Mouse (Mus musculus) MEL (cell line): Measurements from ENCODE around the gene Arhgap4. TPM values are rescaled to one million over a fixed set of nuclear protein-coding genes. Genes with fewer than 3 reads are reported as not detected.
A peak's percentile ranks its signal among the peaks of the same experiment; 100 is the strongest.

ENCODE experiments used
- DNase-seq: peaks from one replicate; pipeline ENCODE4 v3.0.0; 2011; ENCODE audit warnings: low read depth, low spot score
- H3K27ac ChIP-seq: 2 replicates; pipeline ENCODE4 v1.5.1; 2012; ENCODE audit warnings: low read depth, mild to moderate bottlenecking, control low read depth, low read length, moderate library complexity; ENCODE audit not compliant: control insufficient read depth
- H3K27me3 ChIP-seq, 2 experiments: fragments of 150-350 bp in 1 of 2; sonication (generic) in 1 of 2; 2 replicates each; pipeline ENCODE4 v1.6.1; 2012; ENCODE audit warnings: low read length in 2 of 2, mild to moderate bottlenecking in 2 of 2, improper control_type of control experiment in 1 of 2, moderate library complexity in 1 of 2; ENCODE audit not compliant: insufficient read depth in 2 of 2, control insufficient read depth in 1 of 2
- H3K36me3 ChIP-seq, 2 experiments: 2 replicates each; pipeline ENCODE4 v1.6.1; 2012 to 2014; ENCODE audit warnings: low read length in 2 of 2, improper control_type of control experiment in 1 of 2, inconsistent platforms in 1 of 2, mild to moderate bottlenecking in 1 of 2; ENCODE audit not compliant: insufficient read depth in 2 of 2, control insufficient read depth in 1 of 2
- H3K4me1 ChIP-seq, 2 experiments: fragments of 150-350 bp in 1 of 2; sonication (generic) in 1 of 2; 2 replicates each; pipeline ENCODE4 v1.6.1; 2012; ENCODE audit warnings: low read length in 2 of 2, improper control_type of control experiment in 1 of 2, mild to moderate bottlenecking in 1 of 2; ENCODE audit not compliant: insufficient read depth in 2 of 2, control insufficient read depth in 1 of 2
- H3K4me3 ChIP-seq, 2 experiments: fragments of 150-350 bp in 1 of 2; sonication (generic) in 1 of 2; 2 replicates each; pipeline ENCODE4 v1.5.1; 2012; ENCODE audit warnings: low read depth in 2 of 2, low read length in 2 of 2, mild to moderate bottlenecking in 2 of 2, moderate library complexity in 2 of 2, control low read depth in 1 of 2, improper control_type of control experiment in 1 of 2; ENCODE audit not compliant: control insufficient read depth in 1 of 2, insufficient read depth in 1 of 2
- H3K79me2 ChIP-seq: 2 replicates; pipeline ENCODE4 v1.6.1; 2012; ENCODE audit warnings: mild to moderate bottlenecking, low read length, moderate library complexity; ENCODE audit not compliant: control insufficient read depth, poor library complexity, insufficient read depth
- H3K9ac ChIP-seq: 2 replicates; pipeline ENCODE4 v1.6.1; 2012; ENCODE audit warnings: low read depth, mild to moderate bottlenecking, control low read depth, low read length, moderate library complexity; ENCODE audit not compliant: control insufficient read depth, poor library complexity, severe bottlenecking
- H3K9me3 ChIP-seq: fragments of 150-350 bp; sonication (generic); replicated peaks from 2 replicates; pipeline ENCODE4 v1.6.1; 2012; ENCODE audit warnings: mild to moderate bottlenecking, low read length, improper control_type of control experiment, moderate library complexity; ENCODE audit not compliant: insufficient read depth
- BHLHE40 ChIP-seq: IDR thresholded peaks from 2 replicates; pipeline ENCODE4 v1.6.1; 2012; ENCODE audit warnings: low read depth, mild to moderate bottlenecking, inconsistent platforms, low read length, improper control_type of control experiment, borderline replicate concordance
- CTCF ChIP-seq, 3 experiments: IDR thresholded peaks in 2 of 3; conservative IDR thresholded peaks in 1 of 3; 2 replicates each; pipeline ENCODE4 v1.5.1; 2011 to 2012; ENCODE audit warnings: low read length in 3 of 3, low read depth in 2 of 3, mild to moderate bottlenecking in 2 of 3, improper control_type of control experiment in 1 of 3, inconsistent platforms in 1 of 3, mixed read lengths in 1 of 3, moderate library complexity in 1 of 3; ENCODE audit not compliant: control insufficient read depth in 1 of 3, insufficient read depth in 1 of 3, poor library complexity in 1 of 3, severe bottlenecking in 1 of 3
- ELF1 ChIP-seq: IDR thresholded peaks from 2 replicates; pipeline ENCODE4 v1.6.1; 2014; ENCODE audit warnings: low read depth, mild to moderate bottlenecking, inconsistent platforms, low read length, improper control_type of control experiment, moderate library complexity
- EP300 ChIP-seq, 2 experiments: IDR thresholded peaks; 2 replicates each; pipeline ENCODE4 v1.6.1; 2011; ENCODE audit warnings: improper control_type of control experiment in 2 of 2, low read length in 2 of 2, low read depth in 1 of 2, mild to moderate bottlenecking in 1 of 2
- GATA1 ChIP-seq: IDR thresholded peaks from 2 replicates; pipeline ENCODE4 v1.6.1; 2011; ENCODE audit warnings: low read depth, low read length, improper control_type of control experiment
- HCFC1 ChIP-seq: IDR thresholded peaks from 2 replicates; pipeline ENCODE4 v1.6.1; 2012; ENCODE audit warnings: low read depth, mild to moderate bottlenecking, inconsistent platforms, low read length, improper control_type of control experiment, moderate library complexity
- JUND ChIP-seq: IDR thresholded peaks from 2 replicates; pipeline ENCODE4 v1.6.1; 2011; ENCODE audit warnings: low read depth, mild to moderate bottlenecking, improper control_type of control experiment, low read length
- MAX ChIP-seq: IDR thresholded peaks from 2 replicates; pipeline ENCODE4 v1.6.1; 2011; ENCODE audit warnings: low read length, improper control_type of control experiment
- MAZ ChIP-seq: IDR thresholded peaks from 2 replicates; pipeline ENCODE4 v1.6.1; 2012; ENCODE audit warnings: low read depth, mild to moderate bottlenecking, inconsistent platforms, low read length, improper control_type of control experiment
- MEF2A ChIP-seq: IDR thresholded peaks from 2 replicates; pipeline ENCODE4 v1.6.1; 2014; ENCODE audit warnings: low read depth, mild to moderate bottlenecking, inconsistent platforms, low read length, improper control_type of control experiment; ENCODE audit not compliant: poor library complexity, insufficient replicate concordance, severe bottlenecking; ENCODE audit errors: extremely low read depth
- MXI1 ChIP-seq: IDR thresholded peaks from 2 replicates; pipeline ENCODE4 v1.6.1; 2011; ENCODE audit warnings: mild to moderate bottlenecking, low read depth, low read length, improper control_type of control experiment
- MYB ChIP-seq: IDR thresholded peaks from 2 replicates; pipeline ENCODE4 v1.6.1; 2011; ENCODE audit warnings: mild to moderate bottlenecking, low read depth, low read length, improper control_type of control experiment
- MYC ChIP-seq: IDR thresholded peaks from 2 replicates; pipeline ENCODE4 v1.6.1; 2011; ENCODE audit warnings: low read depth, mild to moderate bottlenecking, low read length, improper control_type of control experiment, moderate library complexity
- NELFE ChIP-seq: IDR thresholded peaks from 2 replicates; pipeline ENCODE4 v1.6.1; 2011; ENCODE audit warnings: low read depth, low read length, improper control_type of control experiment
- NRF1 ChIP-seq: IDR thresholded peaks from 2 replicates; pipeline ENCODE4 v1.6.1; 2014; ENCODE audit warnings: low read depth, mild to moderate bottlenecking, inconsistent platforms, low read length, improper control_type of control experiment, moderate library complexity; ENCODE audit not compliant: poor library complexity, insufficient read depth, severe bottlenecking
- POLR2A ChIP-seq, 2 experiments: IDR thresholded peaks; 2 replicates each; pipeline ENCODE4 v1.6.1; 2011 to 2012; ENCODE audit warnings: low read length in 2 of 2, mild to moderate bottlenecking in 2 of 2, control low read depth in 1 of 2, improper control_type of control experiment in 1 of 2, low read depth in 1 of 2, moderate library complexity in 1 of 2; ENCODE audit not compliant: control insufficient read depth in 1 of 2, insufficient read depth in 1 of 2, poor library complexity in 1 of 2
- POLR2AphosphoS2 ChIP-seq: IDR thresholded peaks from 2 replicates; pipeline ENCODE4 v1.6.1; 2011; ENCODE audit warnings: low read length, improper control_type of control experiment
- POLR2AphosphoS5 ChIP-seq: IDR thresholded peaks from 2 replicates; pipeline ENCODE4 v1.6.1; 2012; ENCODE audit warnings: low read depth, borderline replicate concordance, mild to moderate bottlenecking, inconsistent platforms, low read length, moderate library complexity, mixed read lengths
- RAD21 ChIP-seq: IDR thresholded peaks from 2 replicates; pipeline ENCODE4 v1.6.1; 2011; ENCODE audit warnings: mild to moderate bottlenecking, low read depth, low read length, improper control_type of control experiment
- RCOR1 ChIP-seq: IDR thresholded peaks from 2 replicates; pipeline ENCODE4 v1.6.1; 2012; ENCODE audit warnings: low read depth, mild to moderate bottlenecking, inconsistent platforms, low read length, improper control_type of control experiment
- SIN3A ChIP-seq: IDR thresholded peaks from 2 replicates; pipeline ENCODE4 v1.6.1; 2012; ENCODE audit warnings: low read length, improper control_type of control experiment, inconsistent platforms
- TBP ChIP-seq: IDR thresholded peaks from 2 replicates; pipeline ENCODE4 v1.8.0; 2011; ENCODE audit warnings: low read depth, low read length, improper control_type of control experiment
- TCF12 ChIP-seq: IDR thresholded peaks from 2 replicates; pipeline ENCODE4 v1.6.1; 2014; ENCODE audit warnings: low read depth, mild to moderate bottlenecking, inconsistent platforms, low read length, improper control_type of control experiment, moderate library complexity
- USF2 ChIP-seq, 2 experiments: IDR thresholded peaks; 2 replicates each; pipeline ENCODE4 v1.6.1; 2011 to 2012; ENCODE audit warnings: improper control_type of control experiment in 2 of 2, low read length in 2 of 2, borderline replicate concordance in 1 of 2, inconsistent platforms in 1 of 2, low read depth in 1 of 2, mild to moderate bottlenecking in 1 of 2; ENCODE audit not compliant: insufficient read depth in 1 of 2
- ZC3H11A ChIP-seq: IDR thresholded peaks from 2 replicates; pipeline ENCODE4 v1.6.1; 2012; ENCODE audit warnings: low read depth, mild to moderate bottlenecking, inconsistent platforms, low read length, improper control_type of control experiment
- ZMIZ1 ChIP-seq: IDR thresholded peaks from 2 replicates; pipeline ENCODE4 v1.6.1; 2012; ENCODE audit warnings: low read depth, mild to moderate bottlenecking, inconsistent platforms, low read length, improper control_type of control experiment, moderate library complexity
- ZNF384 ChIP-seq: IDR thresholded peaks from 2 replicates; pipeline ENCODE4 v1.6.1; 2012; ENCODE audit warnings: low read depth, mild to moderate bottlenecking, inconsistent platforms, low read length, improper control_type of control experiment
- polyA plus RNA-seq, 2 experiments: library from polyadenylated mRNA; stranded (reverse) in 1 of 2; unstranded in 1 of 2; fragments of >175 nt in 1 of 2; fragments of >200 nt in 1 of 2; gene quantifications; 2 replicates each; pipeline versions ENCODE4 v1.2.1 to v1.2.4; 2012; ENCODE audit warnings: low replicate concordance in 2 of 2, low read depth in 1 of 2; ENCODE audit not compliant: insufficient read length in 2 of 2, insufficient read depth in 1 of 2, missing spikeins in 1 of 2
- total RNA-seq: library from RNA; depleted of rRNA; stranded (reverse); fragments of 300-350 nt; gene quantifications from 2 replicates; pipeline ENCODE4 v1.2.3, GENCODE M21; 2012; rRNA removed

Arhgap4 gene
- total RNA-seq = 9.6 and 10.3 TPM in 2 replicates
- 10 to 100 TPM in 1 of 2 experiments, not detected in 1; 24.5 TPM for polyA plus RNA-seq

GRCm38 (mm10) chrX:73921823-73922549, at the start of gene Arhgap4, which contains the start of gene Naa10:
Gene Arhgap4 (minus strand): TSS chrX:73921870.
Gene Naa10 (minus strand): TSS chrX:73921944.
- H3K36me3 ChIP-seq = peaks cover 0 to 25% of the 10 kb centered on the region in 2 experiments; a peak in 2 of 4 replicates
- peaks cover 22% of the 10 kb centered on the region for H3K79me2 ChIP-seq
- peak within 1 kb of the TSS; percentile 97 for H3K9ac ChIP-seq
- H3K4me1 ChIP-seq = peaks cover 3 to 23% of the 10 kb centered on the region in 2 experiments
- H3K4me3 ChIP-seq = peak within 1 kb of the TSS; percentile 75 to 97
- H3K27ac ChIP-seq = peak within 1 kb of the TSS; percentile 96
- H3K27me3 ChIP-seq = no peaks in the 10 kb centered on the region
- no peaks in the 10 kb centered on the region for H3K9me3 ChIP-seq
- DNase-seq = peak; percentile 95
- TF ChIP-seq MYC = peak; percentile 94
- TF ChIP-seq POLR2AphosphoS5 = no peak
- peak; percentile 78 for TF ChIP-seq NELFE
- no peak for TF ChIP-seq ZC3H11A
- no peak for TF ChIP-seq JUND
- no peak for TF ChIP-seq GATA1
- 0 out of 2 replicates have a peak, but pooled peaks have one; percentile 39 for TF ChIP-seq MAZ
- TF ChIP-seq HCFC1 = peak; percentile 80
- peak; percentile 46 to 83; a peak in 2 of 4 replicates for TF ChIP-seq POLR2A (IDR thresholded peaks at IDR 0.05; ENCODE audit: control insufficient read depth in 1 of 2, insufficient read depth in 1 of 2, low read depth in 1 of 2, low read length in 2 of 2, poor library complexity in 1 of 2)
- peak; percentile 88 for TF ChIP-seq MXI1
- peak; percentile 85 for TF ChIP-seq MAX
- peak; percentile 86; the same call in 1 of the 2 replicates for TF ChIP-seq ZMIZ1
- TF ChIP-seq POLR2AphosphoS2 = peak; percentile 89
- TF ChIP-seq TBP = peak; percentile 79
- no peak for TF ChIP-seq ELF1

GRCm38 (mm10) chrX:73970781-73971180, 49.1 kb upstream of the Arhgap4 start:
- peak; percentile 43 for DNase-seq
- no peaks in the 10 kb centered on the region for H3K27me3 ChIP-seq
- peaks cover 6 to 24% of the 10 kb centered on the region in 2 experiments for H3K4me1 ChIP-seq
- no peak overlapping the region for H3K4me3 ChIP-seq
- peaks cover 0 to 42% of the 10 kb centered on the region in 2 experiments; a peak in 2 of 4 replicates for H3K36me3 ChIP-seq
- no peaks in the 10 kb centered on the region for H3K9me3 ChIP-seq
- H3K79me2 ChIP-seq = peaks cover 9% of the 10 kb centered on the region
- H3K9ac ChIP-seq = peak overlapping the region; percentile 47
- peak overlapping the region; percentile 93 for H3K27ac ChIP-seq
- TF ChIP-seq POLR2A (IDR thresholded peaks at IDR 0.05; ENCODE audit: control insufficient read depth in 1 of 2, insufficient read depth in 1 of 2, low read depth in 1 of 2, low read length in 2 of 2, poor library complexity in 1 of 2) (no peak), TBP (no peak), ELF1 (no peak), ZNF384 (peak; percentile 35; the same call in 1 of the 2 replicates), MEF2A (no peak), TCF12 (0 out of 2 replicates have a peak, but pooled peaks have one; percentile 21), BHLHE40 (no peak), SIN3A (no peak), EP300 (IDR thresholded peaks at IDR 0.05; ENCODE audit: low read depth in 1 of 2, low read length in 2 of 2) (peak in 1 of 2 experiments; percentile 53; a peak in 1 of 4 replicates), POLR2AphosphoS2 (no peak), MAX (no peak), RCOR1 (0 out of 2 replicates have a peak, but pooled peaks have one; percentile 8), USF2 (IDR thresholded peaks at IDR 0.05; ENCODE audit: borderline replicate concordance in 1 of 2, insufficient read depth in 1 of 2, low read depth in 1 of 2, low read length in 2 of 2) (no peak), CTCF (IDR thresholded peaks at IDR 0.05 in 2 of 3, conservative IDR thresholded peaks at IDR 0.05 in 1 of 3; ENCODE audit: control insufficient read depth in 1 of 3, insufficient read depth in 1 of 3, low read depth in 2 of 3, low read length in 3 of 3, poor library complexity in 1 of 3, severe bottlenecking in 1 of 3) (no peak), MYB (no peak), NRF1 (no peak), NELFE (no peak), ZMIZ1 (no peak), POLR2AphosphoS5 (no peak), RAD21 (no peak)
